Mouse (Mus musculus) left cerebral cortex, adult 8-10 months (tissue): ENCODE results near the gene Pde1b. TPM values are rescaled to one million over a fixed set of nuclear protein-coding genes. Genes with fewer than 3 reads are reported as not detected.

ENCODE experiments used
- DNase-seq, 2 experiments: peaks; one replicate each; pipeline ENCODE4 v3.0.0; 2022; ENCODE audit warnings: low spot score in 2 of 2
- total RNA-seq, 4 experiments: library from RNA; stranded (reverse); gene quantifications; 2 replicates each; pipeline ENCODE4 v1.2.4; 2022

Gene Pde1b
- total RNA-seq, 4 experiments from 2014 or later = 284 to 347 (median 325) TPM

DNA sequence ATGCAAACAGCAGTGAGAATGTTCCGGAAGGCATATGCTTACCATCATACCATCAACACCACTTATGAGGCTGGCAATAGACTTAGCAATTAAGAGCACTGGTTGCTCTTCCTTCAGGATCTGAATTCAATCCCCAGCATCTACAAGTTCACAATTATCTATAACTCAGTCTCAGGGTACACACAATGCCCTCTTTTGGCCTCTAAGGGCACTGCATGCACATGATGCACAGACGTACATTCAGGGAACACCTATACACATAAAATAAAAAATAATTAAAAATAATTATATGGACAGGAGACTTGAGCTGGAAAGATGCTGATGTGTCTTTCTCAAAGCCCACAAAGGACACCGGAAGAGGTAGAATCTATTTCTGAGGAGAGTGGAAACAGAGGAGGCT is 45.1 kb downstream of the Pde1b start:
- DNase-seq = no peak

DNA sequence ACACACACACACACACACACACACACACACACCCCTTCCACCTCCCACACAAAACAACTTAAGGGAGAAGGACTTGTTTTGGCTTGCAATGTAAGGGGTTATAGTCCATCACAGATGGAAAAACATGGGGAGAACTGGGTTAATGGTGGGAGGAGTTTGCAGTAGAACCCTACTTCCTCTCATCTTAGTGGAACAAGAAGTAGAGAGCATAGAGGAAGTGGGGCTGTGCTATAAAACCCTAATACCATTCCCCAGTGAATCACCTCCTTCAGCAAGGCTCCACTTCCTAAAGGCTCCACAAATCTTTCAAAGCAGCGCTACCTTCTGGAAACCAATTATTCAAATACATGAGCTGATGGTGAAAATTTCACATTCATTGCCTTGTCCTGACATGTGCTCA is 46.6 kb downstream of the Pde1b start:
- no peak for DNase-seq

DNA sequence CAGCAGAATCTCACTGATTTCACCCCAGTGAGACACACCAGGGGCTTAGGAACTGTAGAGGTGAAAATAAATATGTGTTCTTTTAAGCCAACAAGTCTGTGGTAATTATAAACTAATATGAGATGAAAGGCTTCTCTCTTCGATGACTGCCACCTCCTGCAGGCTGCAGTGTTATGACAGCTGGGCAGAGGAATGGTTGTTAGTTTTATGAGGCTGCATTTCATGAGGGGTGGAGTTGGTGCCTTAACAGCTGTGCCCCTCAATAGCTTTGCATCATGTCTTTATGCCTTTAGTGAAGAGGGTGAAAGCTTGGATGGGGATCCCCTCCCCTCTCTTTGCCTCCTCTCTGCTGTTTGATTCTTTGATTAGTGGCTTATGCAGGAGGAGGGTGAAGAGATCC is 48.2 kb downstream of the Pde1b start:
- no peak for DNase-seq

DNA sequence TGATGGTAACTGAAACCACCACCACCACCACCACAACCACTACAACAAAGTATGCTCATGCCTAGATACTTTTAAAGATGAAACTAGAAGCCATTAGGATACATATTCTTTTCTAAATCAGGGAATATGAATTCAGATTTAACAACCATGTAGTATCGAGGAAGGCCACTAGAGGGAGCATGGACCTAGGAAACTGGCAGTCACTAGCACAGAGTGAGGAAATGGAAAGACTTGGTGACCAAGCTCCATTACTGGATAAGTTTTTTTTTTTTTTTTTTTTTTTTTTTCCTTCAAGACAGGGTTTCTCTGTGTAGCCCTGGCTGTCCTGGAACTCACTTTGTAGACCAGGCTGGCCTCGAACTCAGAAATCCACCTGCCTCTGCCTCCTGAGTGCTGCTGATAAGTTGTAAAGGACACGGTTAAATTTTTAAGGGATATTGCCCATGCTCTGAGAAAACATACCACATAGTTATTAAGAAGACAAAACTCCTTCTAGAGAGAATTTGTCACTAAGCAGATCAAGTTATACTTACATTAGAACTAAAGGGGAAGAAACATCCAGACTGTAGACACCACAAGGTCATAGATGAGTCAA is 49.4 kb downstream of the Pde1b start:
- no peak for DNase-seq

DNA sequence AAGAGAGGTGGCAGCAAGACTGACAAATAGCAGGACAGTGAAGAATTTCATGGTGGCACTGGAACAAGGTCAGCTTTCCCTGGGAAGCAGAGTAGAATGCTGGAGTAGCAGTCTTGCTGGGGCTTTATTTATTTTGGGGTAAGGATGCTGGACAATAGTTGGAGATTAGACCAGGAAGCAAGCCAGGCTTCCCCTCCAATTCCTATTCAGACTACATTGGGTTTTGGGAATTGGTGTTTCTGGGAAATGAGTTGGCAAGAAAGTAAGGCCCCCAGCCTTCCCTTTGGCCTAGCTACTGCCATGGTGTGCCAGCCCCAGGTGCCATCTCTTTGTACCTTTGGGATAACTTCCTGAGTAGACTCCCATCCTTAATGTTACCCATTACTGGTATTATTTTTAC is 62.1 kb downstream of the Pde1b start, which contains the start of gene Glycam1:
TSS of gene Glycam1 (minus strand) at position 101 of the 400 bp plus-strand sequence.
- no peak for DNase-seq

Other genes starting within 250 kb of the Pde1b start
- not detected for gene Nfe2, start 244.6 kb upstream of the Pde1b start, total RNA-seq
- 10 to 100 TPM; 90.9 to 93.2 (median 91.9) TPM for gene Copz1, start 230.3 kb upstream of the Pde1b start, total RNA-seq
- 1 to 10 TPM in 2 of 4 experiments, under 1 TPM in 2; 0.76 to 6.8 (median 2.8) TPM for gene Gpr84, start 192.4 kb upstream of the Pde1b start, total RNA-seq
- 10 to 100 TPM; 60.6 to 78.6 (median 69.1) TPM for gene Zfp385a, start 162.9 kb upstream of the Pde1b start, total RNA-seq
- gene Itga5, start 136.3 kb upstream of the Pde1b start, total RNA-seq = 1 to 10 TPM; 5.7 to 7.2 (median 5.9) TPM
- gene Gtsf1, start 72.6 kb upstream of the Pde1b start, total RNA-seq = not detected
- gene Gtsf2, start 54.6 kb upstream of the Pde1b start, total RNA-seq = not detected
- 10 to 100 TPM in 2 of 4 experiments, 1 to 10 TPM in 2; 8.7 to 19.2 (median 13.3) TPM for gene Nckap1l, start 49.2 kb upstream of the Pde1b start, total RNA-seq
- 100 to 1,000 TPM; 127 to 151 (median 142) TPM for gene Ppp1r1a, start 35.0 kb downstream of the Pde1b start, total RNA-seq
- not detected for gene Glycam1, start 62.0 kb downstream of the Pde1b start, total RNA-seq